Mouse (Mus musculus) megakaryocyte, embryonic 14.5 days (primary cell): ENCODE results near the gene Apob.

Experiments used
- FLI1 ChIP-seq: IDR thresholded peaks from 2 replicates; pipeline ENCODE4 v1.6.1; 2012; ENCODE audit warnings: low read length, inconsistent platforms, mixed read lengths
- GATA1 ChIP-seq: IDR thresholded peaks from 3 replicates; pipeline ENCODE4 v1.6.1; 2012; ENCODE audit warnings: mixed read lengths, low read length, inconsistent platforms, borderline replicate concordance

- TF ChIP-seq FLI1 = no peak
- no peak for TF ChIP-seq GATA1
Measured at GRCm38 (mm10) chr12:7990804-7991203, 13.4 kb downstream of the Apob start.
